12 mouse cellular contexts compared by ENCODE assay signal in genomic region chr16:28858210-28859008, GRCm38 (mm10).
DNase-seq lines count a peak whose midpoint lies in the region; ATAC-seq and TF ChIP-seq lines count a peak whose summit lies in the region.
"Had no signal": no experiment of that assay in that cellular context is flagged by ENCODE, and none has a peak within 500 bp of the region (broad histone marks: within the 10 kb centered on the region; RNA-seq: fewer than 3 reads in every experiment).

No protein-coding gene starts in this region.

- H3K9me3 ChIP-seq in heart, embryonic 12.5 days (replicated peaks), result no peaks in the 10 kb centered on the region
- no peaks in the 10 kb centered on the region; the same call in 1 of the 2 replicates for H3K9me3 ChIP-seq in liver, embryonic 12.5 days (replicated peaks)
- H3K9me3 ChIP-seq: limb, embryonic 13.5 days had no signal

- no peak overlapping the region for H3K4me3 ChIP-seq in heart, embryonic 12.5 days
- no peak overlapping the region for H3K4me3 ChIP-seq in liver, adult 2 months (ENCODE audit: insufficient read depth, low read depth, low read length)
- H3K4me3 ChIP-seq in liver, embryonic 12.5 days, result no peak overlapping the region
- H3K4me3 ChIP-seq: limb, embryonic 13.5 days had no signal

- whole genome bisulfite sequencing in heart, embryonic 12.5 days, result 70% methylated on average over 18 of the region's 18 CpGs
- 63% methylated on average over 18 of the region's 18 CpGs for WGBS in liver, adult 2 months
- WGBS in liver, embryonic 12.5 days (ENCODE audit: insufficient replicate concordance), result 69% methylated on average over 18 of the region's 18 CpGs

- H3K4me1 ChIP-seq in heart, embryonic 12.5 days (replicated peaks), result peaks cover 27% of the 10 kb centered on the region
- no peaks in the 10 kb centered on the region for H3K4me1 ChIP-seq in liver, adult 2 months (ENCODE audit: control insufficient read depth, insufficient read depth, low read length)
- no peaks in the 10 kb centered on the region for H3K4me1 ChIP-seq in liver, embryonic 12.5 days

- no peaks in the 10 kb centered on the region for H3K36me3 ChIP-seq in heart, embryonic 12.5 days
- peaks cover 4% of the 10 kb centered on the region for H3K36me3 ChIP-seq in liver, adult 2 months (ENCODE audit: control insufficient read depth, insufficient read depth, low read length)
- no peaks in the 10 kb centered on the region for H3K36me3 ChIP-seq in liver, embryonic 12.5 days

- TF ChIP-seq CTCF in liver, adult 2 months (IDR thresholded peaks at IDR 0.05; ENCODE audit: low read depth, low read length), result no peak
- no peak for TF ChIP-seq CTCF in brain, embryonic 14.5 days (IDR thresholded peaks at IDR 0.05; ENCODE audit: borderline replicate concordance, extremely low read depth, insufficient read depth, insufficient read length)

- TF ChIP-seq POLR2A in liver, adult 2 months (IDR thresholded peaks at IDR 0.05; ENCODE audit: extremely low read depth, insufficient read depth, low read length), result no peak
- TF ChIP-seq POLR2A in brain, embryonic 14.5 days (IDR thresholded peaks at IDR 0.05; ENCODE audit: borderline replicate concordance, extremely low read depth, insufficient read depth, insufficient read length, poor library complexity, severe bottlenecking), result no peak

- no peak overlapping the region for H3K4me2 ChIP-seq in heart, embryonic 12.5 days
- no peak overlapping the region for H3K4me2 ChIP-seq in liver, embryonic 12.5 days
- H3K4me2 ChIP-seq: limb, embryonic 13.5 days had no signal

- H3K79me2 ChIP-seq in liver, adult 2 months (ENCODE audit: control insufficient read depth, insufficient read depth, low read length), result peaks cover 6% of the 10 kb centered on the region; the same call in 1 of the 2 replicates

- DNase-seq in heart, postnatal 14 days, result no peak
- peak; percentile 45 for DNase-seq in liver, adult 2 months (ENCODE audit: extremely low read depth, low read depth, low spot score)
- peak; percentile 22 for DNase-seq in Muller cell, postnatal 12 days (ENCODE audit: inconsistent ontology term)
- DNase-seq in brain, embryonic 14.5 days (ENCODE audit: low read depth), result peak; percentile 33
- DNase-seq in left cerebral cortex, postnatal 4 days, result no peak
- DNase-seq: cerebellum, postnatal 10 days; heart, adult 18-20 months; right cerebral cortex, postnatal 14 days; thymus, postnatal 36 days had no signal

- intact Hi-C loops in heart, postnatal 14 days (cut with DNase I), result no loop called here
- intact Hi-C loops in left cerebral cortex, postnatal 4 days (cut with DNase I), result no loop called here

- H3K27ac ChIP-seq in heart, embryonic 12.5 days (ENCODE audit: poor library complexity, severe bottlenecking), result 0 out of 2 replicates have a peak overlapping the region, but pooled peaks have one; percentile 31
- H3K27ac ChIP-seq in liver, adult 2 months (replicated peaks; ENCODE audit: insufficient read depth, low read depth, low read length), result no peak overlapping the region
- H3K27ac ChIP-seq in liver, embryonic 12.5 days, result no peak overlapping the region
- H3K27ac ChIP-seq: limb, embryonic 13.5 days had no signal

- ATAC-seq in heart, embryonic 12.5 days (ENCODE audit: insufficient number of reproducible peaks, low FRiP score), result no peak
- no peak for ATAC-seq in liver, embryonic 12.5 days

- H3K9ac ChIP-seq in heart, embryonic 12.5 days, result no peak overlapping the region
- no peak overlapping the region for H3K9ac ChIP-seq in liver, adult 2 months (ENCODE audit: low read depth, low read length)
- no peak overlapping the region for H3K9ac ChIP-seq in liver, embryonic 12.5 days
- H3K9ac ChIP-seq: limb, embryonic 13.5 days had no signal

- no peaks in the 10 kb centered on the region for H3K27me3 ChIP-seq in heart, embryonic 12.5 days (replicated peaks)
- H3K27me3 ChIP-seq in liver, adult 2 months (ENCODE audit: control insufficient read depth, insufficient read depth, low read length), result no peaks in the 10 kb centered on the region
- H3K27me3 ChIP-seq in liver, embryonic 12.5 days (replicated peaks), result no peaks in the 10 kb centered on the region
- H3K27me3 ChIP-seq: limb, embryonic 13.5 days had no signal

Comparison
In these comparisons a context has a peak if more than half of its experiments do, and no peak if none do; other contexts are left out.
1. DNase-seq: peak in liver, adult 2 months (single experiment), Muller cell, postnatal 12 days (single experiment) and brain, embryonic 14.5 days (single experiment); none in heart, postnatal 14 days (0 of 2) and left cerebral cortex, postnatal 4 days (single experiment).